Mouse (Mus musculus): ENCODE results near the gene Rpl26. TPM values are rescaled to one million over a fixed set of nuclear protein-coding genes. Genes with fewer than 3 reads are reported as not detected.
A peak's percentile ranks its signal among the peaks of the same experiment; 100 is the strongest.

The Rpl26 gene
- total RNA-seq, 2 experiments from 2014 or later, result 701 to 756 TPM

DNA sequence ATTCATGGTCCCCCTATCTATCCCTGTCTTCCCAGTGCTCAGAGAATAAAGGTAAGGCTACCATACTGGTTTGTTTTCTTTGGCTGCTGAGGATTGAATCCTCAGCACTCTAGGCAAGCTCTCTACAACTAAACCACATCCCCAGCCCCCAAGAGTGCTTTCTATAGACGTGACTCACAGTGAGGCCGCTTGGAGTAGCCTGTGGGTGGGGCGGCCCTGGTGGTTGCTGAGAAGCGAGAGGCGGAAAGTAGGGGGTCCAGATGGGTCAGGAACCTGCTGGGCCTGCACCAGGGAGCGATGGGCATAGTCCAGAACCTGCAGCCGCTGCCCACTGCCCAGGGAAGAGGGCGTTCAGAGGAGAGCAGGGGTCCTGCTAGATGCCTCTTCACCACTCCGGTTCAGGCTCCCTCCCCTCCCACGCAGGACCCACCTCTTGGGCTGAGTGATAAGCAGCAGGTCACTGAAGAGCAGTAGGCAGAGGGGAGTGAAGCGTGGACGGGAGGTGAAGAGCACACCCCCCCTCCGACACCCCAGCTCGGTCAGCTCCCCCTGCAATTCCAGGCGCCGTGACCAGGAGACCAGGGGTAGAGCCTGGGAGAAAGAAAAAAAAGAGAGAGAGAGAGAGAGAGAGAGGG lies 45.5 kb downstream of the Rpl26 start:
- intact Hi-C loops (cut with DNase I), result no loop called here
- DNase-seq (ENCODE audit: extremely low spot score in 1 of 2, low spot score in 2 of 2), result peak in 1 of 2 experiments; percentile 65

DNA sequence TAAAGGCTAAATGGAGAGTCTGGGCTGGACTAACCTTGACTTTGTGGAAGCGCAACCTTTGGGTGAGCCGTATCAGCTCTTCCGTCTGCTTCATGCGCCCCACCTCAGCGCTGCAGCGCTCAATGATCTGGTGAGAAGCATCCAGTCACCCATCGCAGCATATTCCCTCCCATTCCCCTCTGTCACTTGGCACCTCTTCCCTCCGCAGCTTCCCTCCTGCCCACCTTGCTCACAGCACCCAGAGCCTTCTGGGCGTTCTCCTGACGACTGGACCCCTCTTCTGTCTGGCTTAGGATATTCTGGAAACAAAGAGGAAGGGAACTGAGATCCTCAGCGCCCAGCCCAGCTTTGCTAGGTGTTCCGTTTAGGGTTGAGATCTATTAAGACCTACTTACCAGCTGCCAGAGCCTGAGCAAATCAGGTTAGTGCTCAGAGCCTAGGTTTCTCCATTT lies 46.2 kb downstream of the Rpl26 start:
- DNase-seq (ENCODE audit: extremely low spot score in 1 of 2, low spot score in 2 of 2), result no peak
- intact Hi-C loops (cut with DNase I), result no loop called here

DNA sequence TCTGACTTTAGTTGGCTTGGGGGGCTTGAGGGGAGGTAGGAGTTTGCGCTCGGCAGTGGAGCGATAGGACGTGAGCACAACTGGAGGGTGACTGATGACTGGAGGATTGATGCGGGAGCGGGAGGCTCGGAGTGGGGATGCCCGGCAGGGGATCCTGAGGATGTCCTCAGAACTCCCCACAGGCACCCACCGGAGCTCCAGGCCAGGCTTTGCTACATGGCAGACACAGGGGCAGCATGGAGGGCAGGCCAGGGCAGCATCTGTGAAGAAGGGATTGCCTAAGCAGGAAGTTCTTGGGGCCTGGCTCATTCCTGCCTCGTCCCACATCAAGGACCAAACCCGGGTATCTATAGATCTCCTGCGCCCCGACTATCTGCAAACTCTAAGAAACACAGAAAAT lies 52.5 kb downstream of the Rpl26 start:
- DNase-seq (ENCODE audit: extremely low spot score in 1 of 2, low spot score in 2 of 2), result no peak
- intact Hi-C loops (cut with DNase I), result no loop called here

DNA sequence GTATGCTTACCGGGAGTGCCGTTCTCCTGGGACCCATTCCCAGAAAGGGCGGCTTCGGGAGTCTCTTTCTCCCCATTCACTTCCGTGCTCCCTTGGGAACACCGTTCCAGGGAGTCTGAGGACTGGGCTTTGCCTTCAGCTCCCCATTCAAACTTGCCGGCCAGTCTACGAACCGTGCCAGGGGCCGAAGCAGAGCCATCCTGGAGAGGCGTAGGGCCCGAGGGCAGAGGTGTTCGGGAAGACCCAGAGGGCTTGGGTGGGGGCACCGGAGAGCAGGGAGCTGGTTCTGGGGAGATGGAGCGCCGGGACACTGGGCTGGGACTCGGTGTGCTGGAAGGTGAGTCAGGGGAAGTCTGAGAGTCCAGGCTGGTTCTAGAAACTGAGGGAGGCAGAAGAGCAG lies 53.0 kb downstream of the Rpl26 start:
- no peak for DNase-seq (ENCODE audit: extremely low spot score in 1 of 2, low spot score in 2 of 2)
- intact Hi-C loops (cut with DNase I), result no loop called here

DNA sequence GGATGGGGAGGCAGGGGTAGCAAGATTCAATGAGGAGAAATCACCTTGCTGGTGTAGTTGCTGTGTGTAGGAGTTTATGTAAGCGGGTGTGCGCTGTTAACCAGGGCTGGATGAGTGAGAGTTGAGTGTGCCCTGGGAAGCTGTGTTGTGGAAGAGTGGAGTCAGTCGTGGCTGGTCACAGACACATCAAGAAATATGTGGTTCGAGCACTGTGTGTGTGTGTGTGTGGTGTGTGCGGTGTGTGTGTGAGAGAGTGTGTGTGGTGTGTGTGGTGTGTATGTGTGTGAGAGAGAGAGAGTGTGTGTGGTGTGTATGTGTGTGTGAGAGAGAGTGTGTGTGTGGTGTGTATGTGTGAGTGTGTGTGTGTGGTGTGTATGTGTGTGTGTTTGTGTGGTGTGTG lies 54.1 kb downstream of the Rpl26 start:
- DNase-seq (ENCODE audit: extremely low spot score in 1 of 2, low spot score in 2 of 2), result no peak
- intact Hi-C loops (cut with DNase I), result no loop called here

DNA sequence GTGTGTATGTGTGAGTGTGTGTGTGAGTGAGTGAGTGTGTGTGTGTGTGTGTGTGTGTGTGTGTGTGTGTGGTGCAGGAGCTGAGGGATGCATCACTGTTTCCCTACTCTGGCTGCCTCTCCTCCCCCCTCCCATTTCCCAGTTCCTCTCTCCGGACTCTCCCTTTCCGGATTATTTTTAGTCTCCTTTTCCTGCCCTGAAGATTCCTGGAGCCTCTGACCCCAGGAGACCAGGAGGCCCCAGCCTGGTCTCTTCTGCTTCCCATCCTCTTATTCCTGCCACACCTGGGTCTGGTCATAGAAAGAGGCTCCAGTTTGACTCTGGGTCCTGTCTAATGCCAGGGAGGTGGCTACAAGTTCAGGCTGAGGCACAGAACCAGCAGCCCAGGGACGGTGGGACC lies 54.7 kb downstream of the Rpl26 start:
- intact Hi-C loops (cut with DNase I), result no loop called here
- DNase-seq (ENCODE audit: extremely low spot score in 1 of 2, low spot score in 2 of 2), result no peak

Other genes starting within 250 kb of the Rpl26 start
- gene Myh10, start 210.0 kb upstream of the Rpl26 start, total RNA-seq (2021), result 100 to 1,000 TPM; 210 to 217 TPM
- 10 to 100 TPM; 91.6 to 95.6 TPM for gene Ndel1, start 29.7 kb upstream of the Rpl26 start, total RNA-seq (2021)
- not detected for gene Rnf222, start 13.0 kb upstream of the Rpl26 start, total RNA-seq (2021)
- gene Odf4, start 25.5 kb downstream of the Rpl26 start, total RNA-seq (2021), result 1 to 10 TPM in 1 of 2 experiments, under 1 TPM in 1; 0.73 to 1.2 TPM
- 10 to 100 TPM; 21.1 to 25.3 TPM for gene Arhgef15, start 55.9 kb downstream of the Rpl26 start, total RNA-seq (2021)
- 1 to 10 TPM; 3.2 to 3.6 TPM for gene Slc25a35, start 66.5 kb downstream of the Rpl26 start, total RNA-seq (2021)
- 10 to 100 TPM; 17.2 to 17.5 TPM for gene Rangrf, start 73.6 kb downstream of the Rpl26 start, total RNA-seq (2021)
- 10 to 100 TPM; 24.4 to 28.1 TPM for gene Pfas, start 106.9 kb downstream of the Rpl26 start, total RNA-seq (2021)
- gene Ctc1, start 114.3 kb downstream of the Rpl26 start, total RNA-seq (2021), result 10 to 100 TPM; 48.1 to 49.2 TPM
- gene Aurkb, start 144.1 kb downstream of the Rpl26 start, total RNA-seq (2021), result 1 to 10 TPM; 3.0 to 3.1 TPM
- 10 to 100 TPM; 21.9 to 25.5 TPM for gene Borcs6, start 158.1 kb downstream of the Rpl26 start, total RNA-seq (2021)
- 10 to 100 TPM; 12.0 to 12.1 TPM for gene Tmem107, start 169.2 kb downstream of the Rpl26 start, total RNA-seq (2021)
- gene Vamp2, start 186.9 kb downstream of the Rpl26 start, total RNA-seq (2021), result 1,000 to 10,000 TPM; 1,124 to 1,163 TPM
- gene Per1, start 193.6 kb downstream of the Rpl26 start, total RNA-seq (2021), result 10 to 100 TPM; 71.2 to 83.9 TPM
- under 1 TPM; 0.57 to 0.73 TPM for gene Hes7, start 218.8 kb downstream of the Rpl26 start, total RNA-seq (2021)
- under 1 TPM; 0.51 to 0.64 TPM for gene 9130213A22Rik, start 221.0 kb downstream of the Rpl26 start, total RNA-seq (2021)
- gene Aloxe3, start 224.3 kb downstream of the Rpl26 start, total RNA-seq (2021), result 1 to 10 TPM; 8.6 to 10.0 TPM